Mouse (Mus musculus): ENCODE data around the gene Amigo1. TPM values are rescaled to one million over a fixed set of nuclear protein-coding genes. Genes with fewer than 3 reads are reported as not detected.

Gene Amigo1
- 42.4 and 42.5 TPM in 2 replicates for polyA plus RNA-seq (2012; rRNA removed)

GRCm38 (mm10) chr3:108186098-108187047 is at the start of gene Amigo1:
TSS of gene Amigo1 (plus strand) at chr3:108186335.

GRCm38 (mm10) chr3:108145534-108146445 is 40.3 kb upstream of the Amigo1 start, which contains the start of gene Gnai3:
TSS of gene Gnai3 (minus strand) at chr3:108146146.

GRCm38 (mm10) chr3:108154656-108155055 is 31.5 kb upstream of the Amigo1 start, which contains the start of gene Gpr61:
TSS of gene Gpr61 (minus strand) at chr3:108154882.

GRCm38 (mm10) chr3:108200329-108201323 is 14.5 kb downstream of the Amigo1 start, which contains the start of gene Cyb561d1:
TSS of gene Cyb561d1 (minus strand) at chr3:108201212.

GRCm38 (mm10) chr3:108210771-108211139 is 24.6 kb downstream of the Amigo1 start, which contains the start of gene Atxn7l2:
TSS of gene Atxn7l2 (minus strand) at chr3:108210934.

GRCm38 (mm10) chr3:108226558-108227350 is 40.6 kb downstream of the Amigo1 start, which contains the start of gene Sypl2:
TSS of gene Sypl2 (minus strand) at chr3:108226648.

Other genes starting within 250 kb of the Amigo1 start
- 7.2 and 8.0 TPM in 2 replicates for gene Gstm6, start 242.6 kb upstream of the Amigo1 start, polyA plus RNA-seq (2012; rRNA removed)
- gene Gstm3, start 217.1 kb upstream of the Amigo1 start, polyA plus RNA-seq (2012; rRNA removed): 0.29 and 0.37 TPM in 2 replicates
- 769 and 813 TPM in 2 replicates for gene Gstm2, start 199.9 kb upstream of the Amigo1 start, polyA plus RNA-seq (2012; rRNA removed)
- 1,875 and 2,662 TPM in 2 replicates for gene Gstm1, start 168.4 kb upstream of the Amigo1 start, polyA plus RNA-seq (2012; rRNA removed)
- gene Gstm4, start 141.4 kb upstream of the Amigo1 start, polyA plus RNA-seq (2012; rRNA removed): 10.8 and 14.4 TPM in 2 replicates
- gene Ampd2, start 99.7 kb upstream of the Amigo1 start, polyA plus RNA-seq (2012; rRNA removed): 259 and 297 TPM in 2 replicates
- 1.8 and 2.3 TPM in 2 replicates for gene Gnat2, start 93.5 kb upstream of the Amigo1 start, polyA plus RNA-seq (2012; rRNA removed)
- gene Gnai3, start 40.2 kb upstream of the Amigo1 start, polyA plus RNA-seq (2012; rRNA removed): 15.1 and 16.2 TPM in 2 replicates
- gene Gpr61, start 31.5 kb upstream of the Amigo1 start, polyA plus RNA-seq (2012; rRNA removed): not detected in 2 replicates
- gene Cyb561d1, start 14.9 kb downstream of the Amigo1 start, polyA plus RNA-seq (2012; rRNA removed): 8.7 and 9.5 TPM in 2 replicates
- gene Atxn7l2, start 24.6 kb downstream of the Amigo1 start, polyA plus RNA-seq (2012; rRNA removed): 16.2 and 17.9 TPM in 2 replicates
- 0.16 and 0.17 TPM in 2 replicates for gene Sypl2, start 40.3 kb downstream of the Amigo1 start, polyA plus RNA-seq (2012; rRNA removed)
- 40.5 and 50.5 TPM in 2 replicates for gene Psma5, start 70.6 kb downstream of the Amigo1 start, polyA plus RNA-seq (2012; rRNA removed)
- gene Sort1, start 97.7 kb downstream of the Amigo1 start, polyA plus RNA-seq (2012; rRNA removed): 29.1 and 29.2 TPM in 2 replicates
- gene Mybphl, start 178.6 kb downstream of the Amigo1 start, polyA plus RNA-seq (2012; rRNA removed): not detected in 2 replicates
- 8.1 and 12.4 TPM in 2 replicates for gene Psrc1, start 197.5 kb downstream of the Amigo1 start, polyA plus RNA-seq (2012; rRNA removed)
- 35.2 and 37.0 TPM in 2 replicates for gene Celsr2, start 229.2 kb downstream of the Amigo1 start, polyA plus RNA-seq (2012; rRNA removed)